Mouse (Mus musculus) forebrain, embryonic 16.5 days (tissue): ENCODE data around the gene Myof. TPM values are rescaled to one million over a fixed set of nuclear protein-coding genes. Genes with fewer than 3 reads are reported as not detected.

Experiments
- ATAC-seq: fragments of 200-750 bp; cut with Nextera tagmentation; 2 replicates; pipeline ENCODE4 v1.8.0; 2017; ENCODE audit warnings: mild to moderate bottlenecking, moderate library complexity
- H3K27ac ChIP-seq: fragments of 300-500 bp; sonication (generic); 2 replicates; pipeline ENCODE4 v1.5.1; 2014; ENCODE audit warnings: low read length, control low read depth
- H3K27me3 ChIP-seq: fragments of 300-500 bp; sonication (generic); replicated peaks from 2 replicates; pipeline ENCODE4 v1.6.1; 2014; ENCODE audit warnings: low read length; ENCODE audit not compliant: control insufficient read depth, insufficient read depth
- H3K36me3 ChIP-seq: fragments of 300-500 bp; sonication (generic); 2 replicates; pipeline ENCODE4 v1.6.1; 2014; ENCODE audit not compliant: control insufficient read depth, insufficient read depth
- H3K4me1 ChIP-seq: fragments of 300-500 bp; sonication (generic); replicated peaks from 2 replicates; pipeline ENCODE4 v1.6.1; 2014; ENCODE audit warnings: low read length; ENCODE audit not compliant: control insufficient read depth, insufficient read depth
- H3K4me2 ChIP-seq: fragments of 300-500 bp; sonication (generic); 2 replicates; pipeline ENCODE4 v1.6.1; 2014; ENCODE audit warnings: mild to moderate bottlenecking, low read length, control low read depth
- H3K4me3 ChIP-seq: fragments of 300-500 bp; sonication (generic); replicated peaks from 2 replicates; pipeline ENCODE4 v1.5.1; 2014; ENCODE audit warnings: mild to moderate bottlenecking, low read length, control low read depth
- H3K9ac ChIP-seq: fragments of 300-500 bp; sonication (generic); replicated peaks from 2 replicates; pipeline ENCODE4 v1.6.1; 2014; ENCODE audit warnings: low read depth, low read length, control low read depth
- H3K9me3 ChIP-seq: fragments of 300-500 bp; sonication (generic); 2 replicates; pipeline ENCODE4 v1.6.1; 2016; ENCODE audit warnings: low read length; ENCODE audit not compliant: control insufficient read depth
- WGBS: fragments of 180-500 bp; shearing (Covaris S2); extraction: QIAGEN DNeasy Blood & Tissue Kit; methylation state at CpG from one replicate; pipeline ENCODE4 v1.1.7; 2014; 5-methylcytosine and 5-hydroxymethylcytosine counted together
- polyA plus RNA-seq: library from polyadenylated mRNA; unstranded; fragments of >200 nt; fragmentation: Nextera tagmentation; extraction: Ambion mirVana; gene quantifications from 2 replicates; pipeline ENCODE4 v1.2.1, GENCODE M21; 2015

The Myof gene
- polyA plus RNA-seq, 1 experiment from 2014 or later, result 1.5 TPM

DNA sequence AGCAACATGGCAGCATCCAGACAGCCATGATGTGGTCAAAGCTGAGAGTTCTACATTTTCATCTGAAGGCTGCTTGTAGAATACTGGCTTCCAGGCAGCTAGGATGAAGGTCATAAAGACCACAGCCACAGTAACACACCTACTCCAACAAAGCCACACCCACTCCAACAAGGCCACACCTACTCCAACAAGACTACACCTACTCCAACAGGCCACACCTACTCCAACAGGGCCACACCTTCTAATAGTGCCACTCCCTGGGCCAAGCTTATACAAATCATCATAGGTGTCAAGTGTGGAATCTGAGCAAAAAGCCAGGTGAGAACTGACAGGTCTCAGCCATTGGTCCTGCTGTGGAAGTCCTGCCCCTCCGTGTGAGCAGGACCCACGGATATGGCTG lies 152.4 kb downstream of the Myof start:
- ATAC-seq, result no peak
- WGBS, result 87% methylated on average over 2 of the region's 2 CpGs
- H3K4me1 ChIP-seq, result peaks cover 4% of the 10 kb centered on the region; the same call in 1 of the 2 replicates

DNA sequence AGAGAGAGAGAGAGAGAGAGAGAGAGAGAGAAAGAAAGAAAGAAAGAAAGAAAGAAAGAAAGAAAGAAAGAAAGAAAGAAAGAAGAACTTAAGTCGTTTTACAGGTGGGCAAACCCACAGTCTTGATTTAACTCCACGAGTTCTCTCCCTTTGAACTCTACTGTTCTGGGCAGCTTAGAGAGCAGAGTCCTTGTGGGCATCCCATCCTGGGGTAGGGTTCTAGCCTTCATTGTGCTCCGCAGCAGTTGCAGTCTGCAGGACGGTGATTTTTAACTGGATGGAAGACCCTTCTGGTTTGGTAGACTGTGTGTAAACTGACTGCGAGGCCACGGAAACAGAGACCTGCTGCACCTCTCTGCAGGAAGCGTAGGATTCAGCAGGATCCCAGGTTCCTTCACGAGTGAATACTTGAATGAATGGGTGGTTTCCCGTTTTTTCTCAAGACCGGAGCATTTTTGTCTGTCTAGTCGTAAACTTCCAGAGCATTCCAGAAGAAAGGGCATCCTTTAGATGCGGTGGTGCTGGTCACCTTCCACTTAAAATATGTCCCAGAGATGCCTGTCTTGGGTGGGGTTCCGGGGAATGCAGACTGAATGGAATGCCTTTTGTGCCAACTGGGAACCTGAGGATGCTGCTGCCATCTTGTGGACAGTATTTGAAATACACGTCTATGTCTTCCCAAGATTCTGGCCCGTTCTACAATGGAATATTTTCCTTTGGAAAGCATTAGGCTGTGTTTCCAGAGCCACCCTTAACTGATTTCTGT lies 156.8 kb downstream of the Myof start:
- H3K27me3 ChIP-seq, result peaks cover 44% of the 10 kb centered on the region
- no peak overlapping the region for H3K27ac ChIP-seq
- no peaks in the 10 kb centered on the region for H3K9me3 ChIP-seq
- peak overlapping the region; percentile 68 for H3K4me2 ChIP-seq
- no peaks in the 10 kb centered on the region for H3K36me3 ChIP-seq
- H3K4me3 ChIP-seq, result peak overlapping the region; percentile 46
- WGBS, result 10% methylated on average over 15 of the region's 15 CpGs
- peak; percentile 82 for ATAC-seq
- peak overlapping the region; percentile 52 for H3K9ac ChIP-seq
- peaks cover 4% of the 10 kb centered on the region; the same call in 1 of the 2 replicates for H3K4me1 ChIP-seq

More for the DNA sequence above, 152.4 kb downstream of the Myof start:
- H3K4me3 ChIP-seq, result no peak overlapping the region
- no peaks in the 10 kb centered on the region for H3K9me3 ChIP-seq
- H3K27ac ChIP-seq, result no peak overlapping the region
- no peak overlapping the region for H3K4me2 ChIP-seq
- H3K9ac ChIP-seq, result no peak overlapping the region
- peaks cover 18% of the 10 kb centered on the region for H3K27me3 ChIP-seq
- H3K36me3 ChIP-seq, result no peaks in the 10 kb centered on the region

DNA sequence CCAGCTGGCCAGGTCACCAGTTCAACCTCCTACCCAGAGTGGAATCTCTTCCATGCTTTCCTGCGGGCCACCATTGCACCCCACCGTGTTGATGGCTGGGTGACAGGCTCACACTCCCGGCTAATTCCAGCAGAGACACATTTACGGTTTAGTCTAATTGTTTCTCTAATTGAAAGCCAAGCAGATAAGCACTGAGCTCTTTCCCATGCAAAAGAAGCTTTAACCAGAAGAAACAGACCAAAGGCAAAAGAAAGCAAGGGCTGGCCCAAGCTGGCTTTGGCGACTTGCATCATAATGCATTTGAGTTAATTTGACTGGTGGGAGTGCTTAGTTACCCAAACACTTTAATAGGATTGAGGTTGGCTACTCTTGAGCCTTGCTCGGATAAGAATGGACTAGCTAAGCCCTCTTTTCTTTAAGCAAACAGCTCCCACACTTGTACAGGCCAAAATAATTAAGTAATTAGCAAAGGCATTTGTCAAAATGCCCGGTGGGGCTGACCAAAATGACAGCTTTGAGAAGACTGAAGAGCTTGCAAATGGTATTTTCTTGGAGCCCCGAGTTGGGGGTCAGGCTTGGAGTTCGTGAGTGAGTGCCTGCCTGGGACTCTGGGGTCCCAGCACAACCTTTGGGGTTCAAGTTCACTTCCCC lies 161.8 kb downstream of the Myof start:
- Histone ChIP-seq H3K9me3 (no peaks in the 10 kb centered on the region), H3K9ac (no peak overlapping the region), H3K4me2 (no peak overlapping the region), H3K27ac (no peak overlapping the region), H3K27me3 (peaks cover 61% of the 10 kb centered on the region), H3K36me3 (no peaks in the 10 kb centered on the region), H3K4me3 (no peak overlapping the region), H3K4me1 (peaks cover 11% of the 10 kb centered on the region)
- ATAC-seq, result peak; percentile 49; the same call in 1 of the 2 replicates
- WGBS, result 2% methylated on average over 9 of the region's 9 CpGs

DNA sequence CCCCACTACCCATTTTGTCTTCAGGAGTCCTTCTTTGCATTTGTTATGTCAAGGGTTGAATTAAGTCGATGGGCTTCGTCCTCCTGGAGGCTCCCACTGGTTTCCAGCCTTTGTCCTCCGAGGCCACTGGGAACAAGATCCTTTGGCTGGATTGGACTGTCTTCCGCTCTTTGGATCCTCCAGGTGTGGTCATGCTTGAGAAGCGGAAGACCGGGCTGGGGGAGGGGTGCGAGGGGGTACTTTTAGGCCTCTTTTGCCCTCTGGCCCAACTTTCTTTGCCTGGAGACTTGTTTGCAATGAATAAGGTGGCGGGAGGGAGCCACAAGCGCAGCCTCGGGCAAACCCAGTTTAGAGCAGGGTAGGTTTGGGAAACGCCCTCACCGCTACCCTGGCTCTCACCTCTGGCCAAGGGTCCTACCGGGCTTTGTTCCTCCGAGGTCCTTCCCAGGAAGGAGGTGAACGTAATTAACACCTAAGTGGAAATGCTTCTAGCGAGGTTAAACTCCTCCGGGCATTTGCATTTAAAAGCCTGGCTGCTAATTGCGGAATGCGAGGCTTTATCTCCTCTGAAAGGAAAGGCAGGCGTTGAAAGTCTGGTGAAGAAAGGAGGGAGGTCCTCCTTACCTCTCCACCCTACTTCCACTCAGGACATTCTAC lies 165.7 kb downstream of the Myof start:
- Histone ChIP-seq H3K4me1 (peaks cover 8% of the 10 kb centered on the region; the same call in 1 of the 2 replicates), H3K27ac (no peak overlapping the region), H3K9me3 (no peaks in the 10 kb centered on the region), H3K4me3 (0 out of 2 replicates have a peak overlapping the region, but pooled peaks have one; percentile 5), H3K36me3 (no peaks in the 10 kb centered on the region), H3K4me2 (peak overlapping the region; percentile 27), H3K27me3 (peaks cover 34% of the 10 kb centered on the region), H3K9ac (no peak overlapping the region; the same call in 1 of the 2 replicates)
- ATAC-seq, result no peak
- 2% methylated on average over 20 of the region's 20 CpGs for WGBS

DNA sequence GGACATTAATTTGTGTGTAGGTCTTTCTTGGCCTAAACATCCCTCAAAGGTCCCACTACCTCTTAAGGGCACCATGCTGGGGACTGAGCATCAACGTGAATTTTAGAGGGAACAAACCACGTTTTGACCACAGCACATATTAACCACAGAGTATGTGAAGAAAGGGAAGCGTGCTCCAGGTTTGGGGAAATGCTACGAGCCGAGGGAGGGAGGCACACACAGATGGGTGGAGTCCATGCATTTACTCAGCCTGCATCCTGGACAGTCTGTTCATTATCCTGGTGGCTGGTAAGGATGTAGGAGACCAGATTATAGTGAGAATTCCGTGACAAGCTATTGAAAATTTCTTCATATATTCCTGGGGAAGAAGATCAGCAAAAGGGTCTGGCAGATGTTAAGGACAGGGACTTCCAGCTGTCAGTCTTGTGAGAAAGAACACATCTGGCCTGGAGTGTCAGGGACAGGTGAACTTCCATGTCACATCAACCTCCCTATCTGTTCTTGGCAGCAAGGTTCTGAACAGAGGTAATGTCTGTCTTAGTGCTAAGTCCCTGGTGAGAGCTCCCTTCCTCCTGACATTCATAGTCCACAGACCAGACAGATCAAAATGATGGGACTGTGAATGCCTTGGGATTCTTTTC lies 166.7 kb downstream of the Myof start:
- no peak overlapping the region for H3K9ac ChIP-seq
- no peak overlapping the region for H3K4me2 ChIP-seq
- H3K9me3 ChIP-seq, result no peaks in the 10 kb centered on the region
- peaks cover 8% of the 10 kb centered on the region; the same call in 1 of the 2 replicates for H3K4me1 ChIP-seq
- WGBS, result 58% methylated on average over 6 of the region's 6 CpGs
- H3K4me3 ChIP-seq, result no peak overlapping the region
- peaks cover 34% of the 10 kb centered on the region for H3K27me3 ChIP-seq
- H3K27ac ChIP-seq, result no peak overlapping the region
- no peaks in the 10 kb centered on the region for H3K36me3 ChIP-seq
- ATAC-seq, result no peak

DNA sequence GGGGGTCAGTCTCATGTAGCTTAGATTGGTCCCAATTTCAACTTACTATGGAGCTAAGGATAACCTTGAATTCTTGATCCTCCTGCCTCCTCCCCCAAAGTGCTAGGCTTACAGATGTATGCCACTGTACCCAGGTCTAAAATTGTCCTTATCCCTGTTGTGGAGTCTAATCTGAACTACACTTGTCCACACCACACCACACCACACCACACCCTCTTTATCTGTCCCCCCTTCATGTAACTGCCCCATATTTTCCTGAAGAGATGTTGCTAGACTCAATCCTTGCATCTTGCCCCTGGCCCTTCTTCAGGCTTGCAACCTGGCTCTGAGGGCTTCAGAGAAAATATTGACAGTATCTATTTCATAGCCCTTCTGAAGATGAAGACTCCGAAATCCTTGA lies 169.9 kb downstream of the Myof start:
- Histone ChIP-seq H3K4me1 (peaks cover 8% of the 10 kb centered on the region; the same call in 1 of the 2 replicates), H3K4me2 (no peak overlapping the region), H3K36me3 (no peaks in the 10 kb centered on the region), H3K4me3 (no peak overlapping the region), H3K27me3 (peaks cover 17% of the 10 kb centered on the region), H3K9ac (no peak overlapping the region), H3K27ac (no peak overlapping the region), H3K9me3 (no peaks in the 10 kb centered on the region)
- no peak for ATAC-seq
- WGBS, result 92% methylated on average over 1 of the region's 1 CpGs

DNA sequence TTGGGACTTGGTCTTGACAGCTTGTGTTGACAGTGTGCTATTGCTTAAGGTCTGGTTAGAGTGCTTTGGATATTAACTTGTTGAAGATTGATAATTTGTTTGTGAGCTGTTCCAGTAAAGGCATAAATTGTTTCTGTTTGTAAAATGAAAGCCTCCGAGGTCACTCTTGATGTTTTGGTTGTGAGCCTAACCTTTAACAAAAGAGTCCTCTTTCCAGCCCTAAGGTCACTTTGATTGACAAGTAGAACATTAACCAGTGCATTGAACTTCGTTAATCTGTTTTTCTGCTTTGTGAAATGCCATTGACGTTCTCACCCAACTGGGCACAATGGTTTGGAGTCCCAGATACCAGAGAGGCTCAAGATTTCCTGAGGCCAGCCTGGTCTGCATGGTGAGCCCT lies 175.8 kb downstream of the Myof start:
- WGBS, result 39% methylated on average over 3 of the region's 3 CpGs
- H3K36me3 ChIP-seq, result no peaks in the 10 kb centered on the region
- H3K9ac ChIP-seq, result no peak overlapping the region
- H3K9me3 ChIP-seq, result no peaks in the 10 kb centered on the region
- H3K4me2 ChIP-seq, result no peak overlapping the region
- no peak overlapping the region for H3K27ac ChIP-seq
- no peaks in the 10 kb centered on the region for H3K4me1 ChIP-seq
- no peak overlapping the region for H3K4me3 ChIP-seq
- no peak for ATAC-seq
- no peaks in the 10 kb centered on the region for H3K27me3 ChIP-seq

DNA sequence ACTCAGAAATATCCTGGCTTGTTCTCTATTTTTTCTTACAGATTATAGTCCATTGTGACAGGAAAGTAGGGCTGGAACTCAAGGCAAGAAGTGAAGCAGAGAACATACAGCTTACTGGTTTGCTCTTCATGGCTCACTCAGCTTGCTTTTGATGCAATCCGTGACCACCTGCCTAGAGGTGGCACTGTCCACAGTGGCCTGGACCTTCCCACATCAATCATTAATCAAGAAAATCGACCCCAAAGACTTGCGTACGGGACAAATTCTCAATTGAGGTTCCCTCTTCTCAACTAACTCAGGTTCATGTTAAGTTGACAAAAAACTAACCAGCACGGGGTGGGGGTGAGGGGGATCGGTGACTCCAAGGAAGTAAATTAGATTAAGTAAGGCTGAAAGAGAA lies 176.4 kb downstream of the Myof start:
- WGBS, result 91% methylated on average over 6 of the region's 6 CpGs
- no peaks in the 10 kb centered on the region for H3K36me3 ChIP-seq
- H3K9ac ChIP-seq, result no peak overlapping the region
- H3K4me1 ChIP-seq, result no peaks in the 10 kb centered on the region
- no peak overlapping the region for H3K4me3 ChIP-seq
- no peaks in the 10 kb centered on the region for H3K9me3 ChIP-seq
- no peak overlapping the region for H3K4me2 ChIP-seq
- no peak for ATAC-seq
- no peaks in the 10 kb centered on the region for H3K27me3 ChIP-seq
- no peak overlapping the region for H3K27ac ChIP-seq

DNA sequence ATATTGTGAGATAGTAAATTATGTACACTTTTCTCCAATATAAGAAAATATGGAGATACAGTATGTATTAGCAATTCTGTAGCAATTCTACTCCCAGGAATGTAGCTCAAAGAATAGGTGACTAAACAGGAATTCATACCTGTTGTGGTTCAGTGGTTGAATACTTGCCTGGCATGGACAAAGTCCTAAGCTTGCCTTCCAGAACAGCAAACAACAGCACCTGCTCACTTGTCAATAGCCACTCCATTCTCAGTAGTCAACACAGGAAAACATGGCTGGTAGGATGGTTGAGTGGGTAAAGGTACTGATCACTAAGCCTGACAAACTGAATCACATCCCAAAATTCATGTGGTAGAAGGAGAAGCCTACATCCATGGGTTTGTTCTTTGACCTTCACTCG lies 182.2 kb downstream of the Myof start:
- no peaks in the 10 kb centered on the region for H3K27me3 ChIP-seq
- H3K4me3 ChIP-seq, result no peak overlapping the region
- H3K27ac ChIP-seq, result no peak overlapping the region
- no peaks in the 10 kb centered on the region for H3K9me3 ChIP-seq
- no peak overlapping the region for H3K4me2 ChIP-seq
- H3K9ac ChIP-seq, result no peak overlapping the region
- H3K36me3 ChIP-seq, result no peaks in the 10 kb centered on the region
- 90% methylated on average over 1 of the region's 1 CpGs for WGBS
- no peaks in the 10 kb centered on the region for H3K4me1 ChIP-seq
- no peak for ATAC-seq
